Mouse (Mus musculus) liver, adult 2 months (tissue): ENCODE measurements around the gene Onecut3. TPM values are rescaled to one million over a fixed set of nuclear protein-coding genes. Genes with fewer than 3 reads are reported as not detected.
A peak's percentile ranks its signal among the peaks of the same experiment; 100 is the strongest.

ENCODE experiments used
- DNase-seq: peaks from one replicate; pipeline ENCODE4 v3.0.0-alpha.2; 2011; ENCODE audit warnings: low read depth, low spot score; ENCODE audit errors: extremely low read depth
- H3K27ac ChIP-seq: fragments of 200-500 bp; replicated peaks from 2 replicates; pipeline ENCODE4 v1.5.1; 2012; ENCODE audit warnings: low read depth, mild to moderate bottlenecking, control low read depth, inconsistent platforms, low read length; ENCODE audit not compliant: insufficient read depth
- H3K27me3 ChIP-seq: fragments of 200-500 bp; 2 replicates; pipeline ENCODE4 v1.6.1; 2012; ENCODE audit warnings: mild to moderate bottlenecking, moderate library complexity, low read length, inconsistent platforms; ENCODE audit not compliant: control insufficient read depth, insufficient read depth
- H3K36me3 ChIP-seq: fragments of 200-500 bp; 2 replicates; pipeline ENCODE4 v1.6.1; 2012; ENCODE audit warnings: low read length, inconsistent platforms; ENCODE audit not compliant: control insufficient read depth, insufficient read depth
- H3K4me1 ChIP-seq: fragments of 200-500 bp; 2 replicates; pipeline ENCODE4 v1.6.1; 2011; ENCODE audit warnings: low read length; ENCODE audit not compliant: control insufficient read depth, insufficient read depth
- H3K4me3 ChIP-seq: fragments of 200-500 bp; 2 replicates; pipeline ENCODE4 v1.5.1; 2011; ENCODE audit warnings: low read depth, mild to moderate bottlenecking, control low read depth, low read length, moderate library complexity; ENCODE audit not compliant: insufficient read depth
- H3K79me2 ChIP-seq: fragments of 200-500 bp; 2 replicates; pipeline ENCODE4 v1.6.1; 2012; ENCODE audit warnings: inconsistent platforms, mild to moderate bottlenecking, low read length, moderate library complexity; ENCODE audit not compliant: control insufficient read depth, insufficient read depth
- H3K9ac ChIP-seq: fragments of 200-500 bp; 2 replicates; pipeline ENCODE4 v1.6.1; 2012; ENCODE audit warnings: low read depth, mild to moderate bottlenecking, control low read depth, inconsistent platforms, low read length
- CTCF ChIP-seq: fragments of 200-500 bp; IDR thresholded peaks from 2 replicates; pipeline ENCODE4 v1.5.1; 2011; ENCODE audit warnings: low read depth, low read length, control low read depth
- POLR2A ChIP-seq: fragments of 200-500 bp; IDR thresholded peaks from 2 replicates; pipeline ENCODE4 v1.6.1; 2011; ENCODE audit warnings: low read length, control low read depth; ENCODE audit not compliant: insufficient read depth; ENCODE audit errors: extremely low read depth
- WGBS: fragments of 180-500 bp; shearing (Covaris S2); methylation state at CpG from one replicate; pipeline ENCODE4 v1.1.7; 2018; 5-methylcytosine and 5-hydroxymethylcytosine counted together
- polyA plus RNA-seq: library from polyadenylated mRNA; depleted of rRNA; stranded (reverse); fragments of >200 nt; gene quantifications from 2 replicates; pipeline ENCODE4 v1.2.3, GENCODE M21; 2012; rRNA removed
- total RNA-seq: library from RNA; depleted of rRNA; stranded (reverse); fragments of >200 nt; gene quantifications from 2 replicates; pipeline ENCODE4 v1.2.3, GENCODE M21; 2014; rRNA removed

The Onecut3 gene
- total and polyA plus RNA-seq, 2 experiments: not detected

DNA sequence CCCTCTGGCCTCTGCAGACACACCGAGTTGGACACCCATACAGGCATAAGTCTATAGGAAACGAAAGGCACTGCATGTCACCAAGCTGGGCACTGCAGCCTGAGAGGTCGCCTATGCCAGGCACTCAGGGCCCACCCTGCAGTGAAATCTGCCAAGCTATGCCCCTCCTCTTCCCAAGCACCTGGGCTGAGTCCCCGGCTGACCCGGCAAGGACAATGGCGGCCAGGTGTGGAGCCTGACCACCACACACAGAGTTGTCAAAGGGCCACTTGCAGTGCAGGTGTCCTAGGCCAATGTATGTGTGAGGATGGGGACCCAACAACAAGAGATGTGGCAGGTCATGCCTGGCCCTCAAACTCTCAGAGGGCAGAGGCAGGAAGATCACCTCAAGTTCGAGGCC is 64.8 kb downstream of the Onecut3 start:
- no peak for TF ChIP-seq POLR2A
- no peak for TF ChIP-seq CTCF
- no peak for DNase-seq
- H3K4me1 ChIP-seq: peaks cover 28% of the 10 kb centered on the region
- H3K9ac ChIP-seq: peak overlapping the region; percentile 38
- H3K36me3 ChIP-seq: no peaks in the 10 kb centered on the region
- 72% methylated on average over 7 of the region's 7 CpGs for WGBS
- peaks cover 50% of the 10 kb centered on the region for H3K79me2 ChIP-seq
- H3K27ac ChIP-seq: peak overlapping the region; percentile 16; the same call in 1 of the 2 replicates
- H3K4me3 ChIP-seq: peak overlapping the region; percentile 7; the same call in 1 of the 2 replicates
- H3K27me3 ChIP-seq: no peaks in the 10 kb centered on the region

- H3K9ac ChIP-seq: peak overlapping the region; percentile 94
- peak overlapping the region; percentile 91 for H3K27ac ChIP-seq
- TF ChIP-seq CTCF (no peak), POLR2A (no peak)
- H3K36me3 ChIP-seq: no peaks in the 10 kb centered on the region
- H3K4me1 ChIP-seq: peaks cover 28% of the 10 kb centered on the region
- 1% methylated on average over 13 of the region's 13 CpGs for WGBS
- no peaks in the 10 kb centered on the region for H3K27me3 ChIP-seq
- H3K4me3 ChIP-seq: peak overlapping the region; percentile 93
- DNase-seq: peak; percentile 88
- peaks cover 45% of the 10 kb centered on the region for H3K79me2 ChIP-seq
Measured at GRCm38 (mm10) chr10:80560621-80561020, 66.0 kb downstream of the Onecut3 start.

DNA sequence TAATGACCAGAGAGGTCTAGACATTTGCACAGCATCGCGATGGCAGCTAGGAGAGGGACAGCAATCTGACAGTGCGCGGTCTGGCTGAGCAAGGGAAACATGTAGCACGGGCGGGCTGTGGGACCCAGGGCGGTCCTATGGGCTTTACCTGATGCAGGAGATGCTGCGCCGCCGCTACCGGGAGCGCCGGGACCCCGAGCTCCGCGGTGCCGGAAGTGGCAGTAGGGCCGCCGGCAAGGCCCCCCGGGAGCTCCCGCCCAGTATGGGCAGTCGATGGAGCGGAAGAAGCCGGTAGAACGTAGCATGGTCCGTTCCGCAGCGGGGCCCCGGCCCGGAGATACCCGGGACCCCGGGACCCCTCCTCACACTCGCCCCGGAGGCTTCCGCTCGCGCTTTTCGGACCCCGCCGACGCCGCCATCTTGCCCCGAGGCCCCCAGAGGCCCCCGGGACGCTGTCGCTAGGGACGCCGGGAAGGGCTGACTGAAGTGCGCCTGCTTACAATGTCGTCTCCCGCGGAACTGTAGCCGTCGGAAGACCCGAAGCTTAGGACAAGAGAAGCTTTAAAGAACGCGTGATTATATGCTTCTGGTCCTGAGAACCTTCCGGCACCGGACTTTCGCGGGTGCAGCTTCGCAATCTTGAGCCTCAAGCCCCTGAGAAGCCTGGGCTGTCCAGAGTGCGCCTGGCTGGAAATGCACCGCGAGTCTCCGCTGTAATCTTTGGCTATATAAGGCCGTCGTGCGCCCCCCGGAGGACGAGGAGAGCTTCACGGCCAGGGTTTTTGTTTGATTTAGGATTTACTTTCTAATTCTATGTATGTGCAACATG is 66.7 kb downstream of the Onecut3 start, which contains the start of gene Rexo1:
Gene Rexo1, minus strand, starts transcription at position 445 of the 829 bp plus-strand sequence.
- Histone ChIP-seq H3K36me3 (no peaks in the 10 kb centered on the region), H3K9ac (peak within 1 kb of the TSS; percentile 94), H3K4me1 (peaks cover 28% of the 10 kb centered on the region), H3K27me3 (no peaks in the 10 kb centered on the region), H3K79me2 (peaks cover 44% of the 10 kb centered on the region), H3K4me3 (peak within 1 kb of the TSS; percentile 93), H3K27ac (peak within 1 kb of the TSS; percentile 91)
- TF ChIP-seq POLR2A (0 out of 2 replicates have a peak, but pooled peaks have one; percentile 20), CTCF (peak; percentile 86)
- peak; percentile 86 for DNase-seq
- under 1% methylated on average over 72 of the region's 72 CpGs for WGBS

DNA sequence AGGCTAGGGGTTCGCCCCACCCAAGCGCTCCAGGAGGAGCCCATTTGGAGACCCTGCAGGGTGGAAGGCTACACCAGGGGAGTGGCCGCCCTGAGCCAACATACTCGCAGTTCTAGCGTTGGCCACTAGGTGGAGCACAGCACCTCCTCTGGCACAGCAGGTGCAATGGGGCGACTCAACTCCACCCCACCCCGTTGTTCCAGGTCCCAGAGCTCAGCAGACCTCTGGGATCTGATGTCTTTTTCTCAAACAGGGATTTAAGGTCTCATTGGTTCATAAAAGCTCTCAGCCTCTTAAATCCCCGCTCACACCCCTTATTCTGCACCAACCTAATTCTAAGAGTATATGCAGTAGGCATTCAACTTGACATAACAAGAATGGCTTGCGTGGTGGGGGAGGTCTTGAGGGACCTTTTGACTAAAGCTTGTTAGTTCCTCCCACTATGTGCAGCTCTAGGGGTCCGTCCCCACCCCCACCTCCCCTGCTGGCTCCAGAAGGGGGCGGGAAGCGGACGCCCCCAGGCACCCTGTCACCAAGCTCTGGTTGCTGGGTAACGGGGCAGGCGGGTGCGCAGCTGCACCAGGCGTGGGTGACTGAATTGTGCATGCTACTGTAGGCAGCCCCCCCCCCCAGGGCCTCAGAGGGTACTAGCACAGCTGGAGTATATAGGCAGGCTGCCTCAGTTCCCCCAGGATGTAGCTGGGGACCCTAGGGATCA is 71.9 kb downstream of the Onecut3 start:
- Histone ChIP-seq H3K27me3 (no peaks in the 10 kb centered on the region), H3K4me1 (peaks cover 2% of the 10 kb centered on the region), H3K36me3 (no peaks in the 10 kb centered on the region), H3K79me2 (peaks cover 2% of the 10 kb centered on the region; the same call in 1 of the 2 replicates), H3K4me3 (no peak overlapping the region), H3K27ac (no peak overlapping the region), H3K9ac (no peak overlapping the region)
- WGBS: 35% methylated on average over 17 of the region's 17 CpGs
- peak; percentile 41 for DNase-seq
- TF ChIP-seq POLR2A (no peak), CTCF (peak; percentile 98)

Other genes starting within 250 kb of the Onecut3 start
- gene Ndufs7, start 245.7 kb upstream of the Onecut3 start, total RNA-seq: 165 and 186 TPM in 2 replicates
- 551 and 560 TPM in 2 replicates for gene Ndufs7, start 245.7 kb upstream of the Onecut3 start, polyA plus RNA-seq
- 241 and 277 TPM in 2 replicates for gene Gamt, start 233.8 kb upstream of the Onecut3 start, total RNA-seq
- 670 and 715 TPM in 2 replicates for gene Gamt, start 233.8 kb upstream of the Onecut3 start, polyA plus RNA-seq
- 38.0 and 39.9 TPM in 2 replicates for gene Dazap1, start 233.3 kb upstream of the Onecut3 start, total RNA-seq
- gene Dazap1, start 233.3 kb upstream of the Onecut3 start, polyA plus RNA-seq: 39.9 and 43.5 TPM in 2 replicates
- gene Rps15, start 202.4 kb upstream of the Onecut3 start, total RNA-seq: 510 and 571 TPM in 2 replicates
- gene Rps15, start 202.4 kb upstream of the Onecut3 start, polyA plus RNA-seq: 686 and 1,012 TPM in 2 replicates
- 0.09 and 0.20 TPM in 2 replicates for gene Apc2, start 198.9 kb upstream of the Onecut3 start, total RNA-seq
- 0.19 and 0.20 TPM in 2 replicates for gene Apc2, start 198.9 kb upstream of the Onecut3 start, polyA plus RNA-seq
- 10.4 and 12.4 TPM in 2 replicates for gene 2310011J03Rik, start 174.3 kb upstream of the Onecut3 start, total RNA-seq
- 25.4 and 25.5 TPM in 2 replicates for gene 2310011J03Rik, start 174.3 kb upstream of the Onecut3 start, polyA plus RNA-seq
- gene Pcsk4, start 165.3 kb upstream of the Onecut3 start, total RNA-seq: 8.8 and 12.5 TPM in 2 replicates
- 19.2 and 21.8 TPM in 2 replicates for gene Pcsk4, start 165.3 kb upstream of the Onecut3 start, polyA plus RNA-seq
- 112 and 185 TPM in 2 replicates for gene Reep6, start 164.9 kb upstream of the Onecut3 start, total RNA-seq
- 384 and 617 TPM in 2 replicates for gene Reep6, start 164.9 kb upstream of the Onecut3 start, polyA plus RNA-seq
- gene Adamtsl5, start 146.4 kb upstream of the Onecut3 start, total RNA-seq: 0.28 and 0.40 TPM in 2 replicates
- 1.4 and 1.6 TPM in 2 replicates for gene Adamtsl5, start 146.4 kb upstream of the Onecut3 start, polyA plus RNA-seq
- gene Plk5, start 138.4 kb upstream of the Onecut3 start, total RNA-seq: 0.60 and 1.4 TPM in 2 replicates
- gene Plk5, start 138.4 kb upstream of the Onecut3 start, polyA plus RNA-seq: 3.5 and 6.6 TPM in 2 replicates
- 1.0 and 2.6 TPM in 2 replicates for gene Mex3d, start 107.2 kb upstream of the Onecut3 start, total RNA-seq
- 2.1 and 2.4 TPM in 2 replicates for gene Mex3d, start 107.2 kb upstream of the Onecut3 start, polyA plus RNA-seq
- gene Mbd3, start 95.3 kb upstream of the Onecut3 start, total RNA-seq: 21.1 and 32.8 TPM in 2 replicates
- 73.5 and 76.7 TPM in 2 replicates for gene Mbd3, start 95.3 kb upstream of the Onecut3 start, polyA plus RNA-seq
- gene Uqcr11, start 88.0 kb upstream of the Onecut3 start, total RNA-seq: 1,362 and 1,401 TPM in 2 replicates
- gene Uqcr11, start 88.0 kb upstream of the Onecut3 start, polyA plus RNA-seq: 2,210 and 2,521 TPM in 2 replicates
- 6.4 and 9.9 TPM in 2 replicates for gene Tcf3, start 61.2 kb upstream of the Onecut3 start, total RNA-seq
- 19.6 and 20.2 TPM in 2 replicates for gene Tcf3, start 61.2 kb upstream of the Onecut3 start, polyA plus RNA-seq
- not detected in 2 replicates for gene Atp8b3, start 44.3 kb downstream of the Onecut3 start, total RNA-seq
- 0.04 TPM in 1 of 2 replicates, not detected in the other for gene Atp8b3, start 44.3 kb downstream of the Onecut3 start, polyA plus RNA-seq
- gene Rexo1, start 66.7 kb downstream of the Onecut3 start, total RNA-seq: 4.4 and 5.5 TPM in 2 replicates
- gene Rexo1, start 66.7 kb downstream of the Onecut3 start, polyA plus RNA-seq: 28.1 and 36.8 TPM in 2 replicates
- 0.74 and 1.3 TPM in 2 replicates for gene Klf16, start 82.5 kb downstream of the Onecut3 start, total RNA-seq
- gene Klf16, start 82.5 kb downstream of the Onecut3 start, polyA plus RNA-seq: 4.2 and 5.5 TPM in 2 replicates
- 45.7 and 59.3 TPM in 2 replicates for gene Abhd17a, start 95.5 kb downstream of the Onecut3 start, total RNA-seq
- gene Abhd17a, start 95.5 kb downstream of the Onecut3 start, polyA plus RNA-seq: 194 and 205 TPM in 2 replicates
- gene Scamp4, start 108.0 kb downstream of the Onecut3 start, total RNA-seq: 7.6 and 11.4 TPM in 2 replicates
- gene Scamp4, start 108.0 kb downstream of the Onecut3 start, polyA plus RNA-seq: 61.2 and 63.2 TPM in 2 replicates
- 0.28 and 1.4 TPM in 2 replicates for gene Adat3, start 108.0 kb downstream of the Onecut3 start, total RNA-seq
- 3.3 and 5.5 TPM in 2 replicates for gene Adat3, start 108.0 kb downstream of the Onecut3 start, polyA plus RNA-seq
- gene Gm49322, start 111.2 kb downstream of the Onecut3 start, total RNA-seq: 0.28 and 0.34 TPM in 2 replicates
- 0.54 and 0.70 TPM in 2 replicates for gene Gm49322, start 111.2 kb downstream of the Onecut3 start, polyA plus RNA-seq
- 54.4 and 56.1 TPM in 2 replicates for gene Csnk1g2, start 128.0 kb downstream of the Onecut3 start, total RNA-seq
- gene Csnk1g2, start 128.0 kb downstream of the Onecut3 start, polyA plus RNA-seq: 110 and 123 TPM in 2 replicates
- 16.2 and 19.7 TPM in 2 replicates for gene Btbd2, start 162.2 kb downstream of the Onecut3 start, total RNA-seq
- gene Btbd2, start 162.2 kb downstream of the Onecut3 start, polyA plus RNA-seq: 36.1 and 36.8 TPM in 2 replicates
- 88.6 and 119 TPM in 2 replicates for gene Mknk2, start 183.3 kb downstream of the Onecut3 start, total RNA-seq
- gene Mknk2, start 183.3 kb downstream of the Onecut3 start, polyA plus RNA-seq: 87.0 and 116 TPM in 2 replicates
- 3.5 and 5.2 TPM in 2 replicates for gene Mob3a, start 207.1 kb downstream of the Onecut3 start, total RNA-seq
- gene Mob3a, start 207.1 kb downstream of the Onecut3 start, polyA plus RNA-seq: 6.1 TPM in 2 replicates
- 17.2 and 18.3 TPM in 2 replicates for gene Izumo4, start 207.3 kb downstream of the Onecut3 start, total RNA-seq
- 42.5 and 49.7 TPM in 2 replicates for gene Izumo4, start 207.3 kb downstream of the Onecut3 start, polyA plus RNA-seq
- 22.3 and 35.2 TPM in 2 replicates for gene Ap3d1, start 247.4 kb downstream of the Onecut3 start, total RNA-seq
- gene Ap3d1, start 247.4 kb downstream of the Onecut3 start, polyA plus RNA-seq: 38.1 and 49.2 TPM in 2 replicates